Mouse (Mus musculus) cerebellum, adult (tissue): ENCODE results near the gene S100z.

Experiments used
- ATAC-seq: cut with Nextera tagmentation; 2 replicates; pipeline ENCODE4 v1.9.2; 2017; ENCODE audit warnings: mild to moderate bottlenecking, moderate library complexity, mixed read lengths; ENCODE audit not compliant: insufficient number of reproducible peaks, low FRiP score, low TSS enrichment

Gene S100z

GRCm38 (mm10) chr13:95450636-95451210 is 27.8 kb downstream of the S100z start:
- no peak for ATAC-seq

GRCm38 (mm10) chr13:95449730-95450129 is 28.8 kb downstream of the S100z start:
- no peak for ATAC-seq

DNA sequence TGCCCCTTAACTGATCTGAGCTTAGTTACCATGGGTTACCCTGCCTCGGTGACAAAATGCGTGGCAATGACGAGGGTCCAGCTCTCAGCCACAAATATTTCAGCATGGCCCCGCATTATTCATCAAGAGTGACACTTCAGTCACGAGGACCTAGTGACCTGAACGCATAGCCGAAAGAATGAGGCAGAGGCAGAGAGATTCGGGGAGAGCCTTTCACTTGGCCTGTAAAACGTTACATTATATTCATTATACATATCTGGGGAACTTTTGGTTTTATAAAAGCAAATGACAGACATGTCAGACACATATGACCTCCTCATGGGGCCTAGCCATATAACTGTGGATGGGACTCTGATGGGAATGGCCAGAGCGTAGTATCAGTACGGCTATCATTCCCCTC is 33.7 kb downstream of the S100z start, which contains the start of gene Crhbp:
Gene Crhbp, minus strand, starts transcription at position 101 of the 400 bp plus-strand sequence.
- no peak for ATAC-seq

DNA sequence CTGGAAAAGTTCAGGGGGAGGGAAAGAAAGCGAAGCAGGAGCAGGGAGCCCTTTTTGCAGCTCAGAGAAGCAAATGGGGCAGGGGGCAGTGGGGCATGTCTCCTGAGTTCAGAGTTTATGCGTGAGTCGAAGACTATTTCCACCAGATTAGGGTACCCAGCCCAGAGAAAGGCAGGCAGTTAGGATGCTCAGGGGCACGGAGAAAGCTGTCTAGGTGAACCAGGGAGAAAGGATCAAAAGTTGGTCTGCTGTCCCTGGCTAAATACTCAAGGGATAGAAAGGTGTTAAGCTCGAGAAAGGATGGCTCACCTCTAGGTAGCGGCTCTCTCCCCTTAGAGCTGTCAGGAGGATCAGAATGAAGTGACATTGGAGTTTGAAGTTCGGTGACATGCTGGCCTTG is 34.2 kb downstream of the S100z start:
- ATAC-seq, result no peak

DNA sequence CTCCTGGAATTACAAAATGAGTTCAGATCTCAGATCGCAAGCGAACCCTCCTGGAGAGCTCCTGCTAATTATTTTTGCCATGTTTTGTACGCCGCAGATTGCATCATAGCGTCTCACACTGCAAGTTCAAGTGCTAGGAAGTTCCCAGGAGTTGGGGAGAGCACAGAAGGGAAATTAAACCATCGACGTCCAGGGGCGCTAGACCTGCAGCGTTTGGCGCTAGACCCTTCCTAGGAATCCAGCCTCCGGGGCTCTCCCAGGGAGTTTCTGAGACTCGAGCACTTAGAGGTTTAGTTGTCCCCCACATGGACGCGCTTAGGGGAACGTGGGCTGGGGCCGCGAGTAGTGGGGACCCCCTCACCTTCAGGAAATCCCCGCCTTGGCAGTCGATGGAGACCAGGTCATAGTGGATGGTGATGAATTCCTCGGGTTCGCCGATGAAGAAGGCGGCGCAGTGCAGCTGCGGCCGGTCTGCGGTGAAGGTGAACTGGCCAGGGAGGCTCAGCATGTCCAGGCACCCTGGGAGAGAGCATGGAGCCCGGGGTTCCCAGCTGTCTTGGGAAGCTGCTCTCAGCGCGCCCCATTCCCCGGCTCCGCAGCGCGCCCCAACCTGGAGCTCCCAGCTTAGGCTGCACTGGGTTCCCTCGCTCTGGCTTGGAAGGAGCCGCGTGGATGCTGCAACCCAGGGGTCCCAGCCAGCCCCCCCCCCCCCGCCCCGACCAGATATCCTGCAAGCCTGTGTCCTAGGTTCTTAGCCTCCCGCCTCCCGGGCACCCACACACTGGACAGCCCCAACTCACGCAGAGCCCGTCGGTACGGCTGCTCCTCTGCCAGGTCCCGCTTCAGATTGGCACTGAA is 34.9 kb downstream of the S100z start:
- 0 out of 2 replicates have a peak, but pooled peaks have one; percentile 36 for ATAC-seq

GRCm38 (mm10) chr13:95442901-95443300 is 35.6 kb downstream of the S100z start:
- no peak for ATAC-seq

GRCm38 (mm10) chr13:95439569-95439968 is 39.0 kb downstream of the S100z start:
- ATAC-seq, result no peak

GRCm38 (mm10) chr13:95431760-95432159 is 46.8 kb downstream of the S100z start:
- no peak for ATAC-seq

- ATAC-seq, result no peak
Measured at GRCm38 (mm10) chr13:95427499-95427898, 51.0 kb downstream of the S100z start.
